Mouse (Mus musculus) kidney, embryonic 14.5 days (tissue): ENCODE data around the gene Pdzd2. TPM values are rescaled to one million over a fixed set of nuclear protein-coding genes. Genes with fewer than 3 reads are reported as not detected.
A peak's percentile ranks its signal among the peaks of the same experiment; 100 is the strongest.

Experiments used
- ATAC-seq: fragments of 200-750 bp; cut with Nextera tagmentation; 2 replicates; pipeline ENCODE4 v1.8.0; 2017; ENCODE audit warnings: moderate number of reproducible peaks, mild to moderate bottlenecking, moderate TSS enrichment, moderate library complexity; ENCODE audit not compliant: low FRiP score, low TSS enrichment
- H3K27ac ChIP-seq: fragments of 300-500 bp; sonication (generic); 2 replicates; pipeline ENCODE4 v1.5.1; 2014; ENCODE audit warnings: low read depth, mild to moderate bottlenecking, low read length, moderate library complexity, mixed read lengths
- H3K27me3 ChIP-seq: fragments of 300-500 bp; sonication (generic); 2 replicates; pipeline ENCODE4 v1.6.1; 2014; ENCODE audit warnings: mild to moderate bottlenecking, low read length; ENCODE audit not compliant: control insufficient read depth, insufficient read depth
- H3K36me3 ChIP-seq: fragments of 300-500 bp; sonication (generic); 2 replicates; pipeline ENCODE4 v1.6.1; 2014; ENCODE audit warnings: low read length, mixed read lengths; ENCODE audit not compliant: control insufficient read depth, insufficient read depth
- H3K4me1 ChIP-seq: fragments of 300-500 bp; sonication (generic); 2 replicates; pipeline ENCODE4 v1.6.1; 2014; ENCODE audit warnings: low read length, mixed read lengths; ENCODE audit not compliant: control insufficient read depth, insufficient read depth
- H3K4me2 ChIP-seq: fragments of 300-500 bp; sonication (generic); replicated peaks from 2 replicates; pipeline ENCODE4 v1.6.1; 2014; ENCODE audit warnings: low read depth, mild to moderate bottlenecking, low read length
- H3K4me3 ChIP-seq: fragments of 300-500 bp; sonication (generic); 2 replicates; pipeline ENCODE4 v1.5.1; 2014; ENCODE audit warnings: mild to moderate bottlenecking, low read length
- H3K9ac ChIP-seq: fragments of 300-500 bp; sonication (generic); 2 replicates; pipeline ENCODE4 v1.6.1; 2014; ENCODE audit warnings: low read depth, mild to moderate bottlenecking, low read length, moderate library complexity
- H3K9me3 ChIP-seq: fragments of 300-500 bp; sonication (generic); 2 replicates; pipeline ENCODE4 v1.6.1; 2016; ENCODE audit warnings: low read length; ENCODE audit not compliant: control insufficient read depth
- WGBS: fragments of 180-500 bp; shearing (Covaris S2); extraction: QIAGEN DNeasy Blood & Tissue Kit; methylation state at CpG from one replicate; pipeline ENCODE4 v1.1.7; 2014; 5-methylcytosine and 5-hydroxymethylcytosine counted together
- polyA plus RNA-seq: library from polyadenylated mRNA; unstranded; fragments of >200 nt; fragmentation: Nextera tagmentation; extraction: Ambion mirVana; gene quantifications from 2 replicates; pipeline ENCODE4 v1.2.1, GENCODE M21; 2014

The Pdzd2 gene
- polyA plus RNA-seq, 1 experiment from 2014 or later = 43.7 TPM

DNA sequence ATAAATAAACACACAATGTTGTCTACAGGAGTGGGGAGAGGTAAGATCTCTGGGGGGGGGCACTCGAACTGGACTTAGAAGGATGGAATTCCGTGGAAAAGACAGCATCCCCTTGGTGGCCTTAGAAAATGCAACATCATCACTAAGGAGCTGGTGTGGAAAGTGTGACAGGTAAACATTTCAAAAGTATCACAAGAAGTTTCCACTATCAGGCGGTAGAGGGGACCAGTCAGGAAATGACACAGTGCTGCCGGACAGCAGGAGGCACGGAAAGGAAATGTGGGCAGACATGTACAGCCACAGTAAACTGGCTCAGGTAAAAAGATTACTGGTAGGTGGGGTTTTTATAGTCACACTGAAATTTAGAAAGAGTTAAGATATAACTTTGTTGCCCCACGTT, 160.5 kb downstream of the Pdzd2 start:
- WGBS = 78% methylated on average over 6 of the region's 6 CpGs
- no peaks in the 10 kb centered on the region for H3K36me3 ChIP-seq
- no peak overlapping the region for H3K27ac ChIP-seq
- peaks cover 7% of the 10 kb centered on the region; the same call in 1 of the 2 replicates for H3K4me1 ChIP-seq
- no peaks in the 10 kb centered on the region for H3K27me3 ChIP-seq
- no peak for ATAC-seq
- H3K4me2 ChIP-seq = no peak overlapping the region
- no peak overlapping the region for H3K4me3 ChIP-seq
- H3K9me3 ChIP-seq = no peaks in the 10 kb centered on the region
- H3K9ac ChIP-seq = no peak overlapping the region

DNA sequence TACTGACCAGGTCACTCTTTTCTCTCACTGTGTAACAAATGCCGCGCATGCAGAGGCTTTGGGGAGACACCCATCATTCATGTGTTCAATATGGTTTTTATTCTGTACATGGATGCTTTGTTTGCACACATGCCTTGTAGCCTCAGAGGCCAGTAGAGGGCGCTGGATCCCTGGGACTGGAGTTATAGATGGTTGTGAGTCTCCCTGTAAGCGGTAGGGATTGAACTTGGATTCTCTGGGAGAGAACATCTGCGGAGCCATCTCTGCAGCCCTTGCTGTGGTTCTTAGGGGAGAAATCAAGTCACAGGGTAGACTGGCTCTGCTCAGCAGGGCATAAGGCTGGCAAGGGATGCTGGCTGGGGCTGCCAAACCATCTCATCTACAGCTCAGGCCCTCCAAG, 161.4 kb downstream of the Pdzd2 start:
- H3K4me3 ChIP-seq = no peak overlapping the region
- no peaks in the 10 kb centered on the region for H3K27me3 ChIP-seq
- no peaks in the 10 kb centered on the region for H3K9me3 ChIP-seq
- no peaks in the 10 kb centered on the region for H3K36me3 ChIP-seq
- no peak for ATAC-seq
- H3K4me2 ChIP-seq = no peak overlapping the region
- WGBS = 59% methylated on average over 5 of the region's 5 CpGs
- no peak overlapping the region for H3K9ac ChIP-seq
- H3K4me1 ChIP-seq = peaks cover 8% of the 10 kb centered on the region; the same call in 1 of the 2 replicates
- H3K27ac ChIP-seq = no peak overlapping the region

DNA sequence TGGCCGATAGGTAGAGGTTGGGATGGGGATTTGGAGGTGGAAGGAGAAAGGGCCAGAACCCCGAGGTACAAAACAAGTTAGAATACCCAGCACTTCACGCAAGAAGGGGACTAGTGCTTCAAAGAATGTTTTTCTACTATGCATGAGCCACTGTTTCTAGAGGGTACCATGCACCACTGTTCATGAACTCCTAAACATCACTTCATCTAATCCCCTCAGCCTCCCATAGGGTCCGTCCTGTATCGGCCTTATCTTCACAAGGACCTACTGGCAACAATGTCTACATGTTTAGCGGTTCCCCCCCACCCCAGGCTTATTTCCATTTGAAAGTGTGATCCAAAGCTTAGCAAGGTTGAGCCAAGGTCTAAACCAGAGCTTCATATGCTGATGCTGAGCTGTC, 162.0 kb downstream of the Pdzd2 start:
- Histone ChIP-seq H3K9me3 (no peaks in the 10 kb centered on the region), H3K36me3 (no peaks in the 10 kb centered on the region), H3K9ac (no peak overlapping the region; the same call in 1 of the 2 replicates), H3K4me2 (no peak overlapping the region), H3K27me3 (no peaks in the 10 kb centered on the region), H3K4me3 (no peak overlapping the region), H3K4me1 (peaks cover 14% of the 10 kb centered on the region; the same call in 1 of the 2 replicates), H3K27ac (no peak overlapping the region)
- ATAC-seq = peak; percentile 9; the same call in 1 of the 2 replicates
- 75% methylated on average over 6 of the region's 6 CpGs for WGBS

DNA sequence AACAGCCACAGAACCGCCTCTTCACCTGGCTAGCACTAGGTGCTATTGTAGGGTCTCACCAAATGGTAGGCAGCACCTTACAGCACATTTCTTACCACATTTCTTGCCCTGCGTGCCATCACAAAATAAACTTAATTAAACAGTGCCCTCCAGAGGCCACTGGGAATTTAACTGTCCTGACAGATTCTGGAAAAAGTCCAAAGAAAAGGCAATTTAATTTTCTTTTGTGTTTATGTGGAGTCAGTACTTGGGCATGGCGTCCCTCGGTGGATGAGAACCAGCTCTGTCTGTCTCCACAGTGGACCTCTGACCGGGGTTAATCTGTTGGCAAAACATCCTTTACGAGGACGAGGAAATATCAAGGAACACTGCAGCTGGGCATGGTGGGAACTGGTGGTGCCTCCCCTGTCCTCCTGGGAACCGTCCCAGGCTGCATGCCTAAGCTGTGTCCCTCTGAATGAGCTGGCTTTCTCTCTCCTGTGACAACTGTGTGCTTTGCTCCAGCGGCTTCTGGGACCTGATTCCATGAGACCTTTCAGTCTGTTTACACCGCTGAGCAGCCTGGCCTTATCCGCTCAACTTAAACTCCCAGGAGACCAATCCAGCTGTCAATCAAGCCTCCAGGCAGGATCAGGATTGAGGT, 162.5 kb downstream of the Pdzd2 start:
- Histone ChIP-seq H3K27me3 (no peaks in the 10 kb centered on the region), H3K9ac (peak overlapping the region; percentile 12; the same call in 1 of the 2 replicates), H3K4me2 (peak overlapping the region; percentile 26), H3K36me3 (no peaks in the 10 kb centered on the region), H3K9me3 (no peaks in the 10 kb centered on the region), H3K27ac (no peak overlapping the region), H3K4me3 (no peak overlapping the region), H3K4me1 (peaks cover 15% of the 10 kb centered on the region; the same call in 1 of the 2 replicates)
- WGBS = 21% methylated on average over 11 of the region's 11 CpGs
- peak; percentile 63 for ATAC-seq

DNA sequence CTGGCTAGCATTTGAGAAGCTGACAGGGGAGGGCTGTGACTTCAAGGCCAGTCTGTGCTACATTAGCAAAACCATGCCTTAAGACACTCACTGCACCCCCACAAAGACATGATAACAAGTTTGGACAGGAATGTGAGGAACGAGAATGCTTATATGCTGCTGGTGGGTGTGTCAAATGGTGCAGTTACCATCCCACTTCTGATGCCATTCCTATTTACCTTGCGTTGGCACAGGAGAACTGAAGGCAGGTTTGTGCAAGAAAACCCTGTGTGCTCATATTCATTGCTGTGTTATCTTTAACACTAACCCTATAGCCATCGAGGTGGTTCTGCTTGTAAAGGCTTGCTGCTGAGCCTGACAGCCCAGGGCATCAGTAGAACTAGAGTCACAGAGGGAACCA, 166.1 kb downstream of the Pdzd2 start:
- no peaks in the 10 kb centered on the region for H3K36me3 ChIP-seq
- no peak overlapping the region for H3K27ac ChIP-seq
- H3K27me3 ChIP-seq = no peaks in the 10 kb centered on the region
- no peak for ATAC-seq
- H3K4me3 ChIP-seq = no peak overlapping the region
- peaks cover 15% of the 10 kb centered on the region; the same call in 1 of the 2 replicates for H3K4me1 ChIP-seq
- H3K9me3 ChIP-seq = no peaks in the 10 kb centered on the region
- no peak overlapping the region for H3K9ac ChIP-seq
- H3K4me2 ChIP-seq = no peak overlapping the region
- WGBS = 81% methylated on average over 3 of the region's 3 CpGs

DNA sequence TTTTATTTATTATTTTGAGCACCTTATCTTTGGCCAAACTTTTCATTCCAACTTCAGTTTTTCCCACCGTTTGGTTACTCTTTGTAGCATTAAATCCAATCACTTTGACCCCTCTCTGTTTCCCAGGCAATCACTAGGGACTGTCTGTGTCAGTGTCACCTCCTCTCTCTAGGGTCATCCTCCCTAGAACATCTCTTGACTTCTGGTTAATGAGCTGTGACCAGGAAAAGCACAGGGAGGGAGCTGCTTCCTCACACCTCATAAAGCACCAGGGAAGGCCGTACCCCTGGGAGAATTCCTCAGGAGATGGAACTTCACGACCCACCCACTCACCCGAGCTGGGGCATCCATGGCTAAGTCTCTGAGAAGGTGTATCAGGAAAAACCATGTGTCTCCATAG, 168.6 kb downstream of the Pdzd2 start:
- H3K9me3 ChIP-seq = no peaks in the 10 kb centered on the region
- peaks cover 8% of the 10 kb centered on the region; the same call in 1 of the 2 replicates for H3K4me1 ChIP-seq
- H3K9ac ChIP-seq = no peak overlapping the region
- no peak overlapping the region for H3K4me2 ChIP-seq
- WGBS = 19% methylated on average over 4 of the region's 4 CpGs
- H3K27ac ChIP-seq = no peak overlapping the region
- H3K36me3 ChIP-seq = no peaks in the 10 kb centered on the region
- H3K4me3 ChIP-seq = no peak overlapping the region
- H3K27me3 ChIP-seq = no peaks in the 10 kb centered on the region
- ATAC-seq = peak; percentile 94

DNA sequence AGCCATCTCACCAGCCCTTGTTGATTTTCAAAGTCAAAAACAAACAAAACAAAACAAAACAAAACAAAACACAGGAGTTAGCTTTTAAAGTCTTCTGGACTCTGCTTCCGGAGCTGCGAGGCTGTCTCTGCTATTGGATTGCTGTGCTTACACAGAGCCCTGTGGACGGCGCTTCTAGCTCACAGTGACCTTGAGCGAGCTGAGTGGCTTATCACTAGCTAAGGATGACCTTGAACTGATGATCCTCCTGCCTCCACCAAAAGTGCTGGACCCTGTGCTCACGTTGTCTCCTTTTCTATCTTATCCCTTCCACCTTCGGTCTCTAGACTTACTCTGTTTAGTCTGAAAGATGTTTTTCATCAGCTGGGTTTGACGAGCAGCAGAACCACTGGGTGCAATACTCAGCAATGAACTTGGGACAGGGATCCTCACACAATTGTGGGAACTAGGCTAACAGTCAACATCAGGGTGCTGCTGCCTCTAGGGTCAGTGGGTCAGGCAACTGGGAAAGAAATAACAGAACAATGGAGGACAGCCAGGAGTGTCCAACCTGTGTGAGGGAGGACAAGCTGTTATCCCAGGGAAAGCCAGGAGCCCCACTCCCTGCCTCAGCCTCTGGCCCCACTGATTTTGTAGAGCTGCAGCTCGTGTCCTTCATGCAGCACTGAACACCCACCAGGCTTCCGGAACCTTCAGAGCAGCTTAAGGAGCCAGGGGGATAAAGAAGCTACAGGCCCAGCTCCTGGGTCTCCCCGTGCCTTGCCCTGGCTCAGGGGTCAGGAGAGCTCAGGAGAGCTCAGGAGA, 172.9 kb downstream of the Pdzd2 start:
- Histone ChIP-seq H3K9ac (no peak overlapping the region), H3K4me2 (no peak overlapping the region), H3K9me3 (no peaks in the 10 kb centered on the region), H3K27me3 (no peaks in the 10 kb centered on the region), H3K4me3 (no peak overlapping the region), H3K4me1 (0 out of 2 replicates have a peak, but pooled peaks cover 3% of the 10 kb centered on the region), H3K36me3 (no peaks in the 10 kb centered on the region), H3K27ac (no peak overlapping the region)
- 73% methylated on average over 11 of the region's 11 CpGs for whole genome bisulfite sequencing
- no peak for ATAC-seq

- Histone ChIP-seq H3K9ac (no peak overlapping the region), H3K36me3 (no peaks in the 10 kb centered on the region), H3K9me3 (no peaks in the 10 kb centered on the region), H3K27ac (no peak overlapping the region), H3K4me3 (no peak overlapping the region), H3K4me2 (no peak overlapping the region), H3K27me3 (no peaks in the 10 kb centered on the region), H3K4me1 (peaks cover 14% of the 10 kb centered on the region)
- no peak for ATAC-seq
- WGBS = 44% methylated on average over 8 of the region's 8 CpGs
These were observed 174.4 kb downstream of the Pdzd2 start for GRCm38 (mm10) chr15:12565281-12565680.

DNA sequence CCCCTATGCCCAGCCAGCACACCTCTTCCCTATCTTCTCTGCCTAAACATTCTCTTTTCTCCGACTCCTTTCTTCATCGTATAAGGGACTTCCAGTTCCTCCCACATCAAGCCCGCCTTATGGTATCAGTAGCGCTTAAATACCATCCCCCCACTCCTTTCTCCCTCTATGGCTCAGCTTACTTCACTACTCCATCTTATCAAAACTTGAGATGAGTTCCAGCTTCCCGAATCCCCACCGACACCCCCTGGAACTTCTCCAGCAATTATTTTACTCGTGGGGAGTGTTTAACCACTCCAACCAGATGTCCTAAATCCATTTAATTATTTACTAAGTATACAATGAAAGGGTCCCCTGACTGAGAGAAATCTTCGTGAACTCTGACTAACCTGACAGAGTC, 179.2 kb downstream of the Pdzd2 start:
- 22% methylated on average over 8 of the region's 8 CpGs for WGBS
- Histone ChIP-seq H3K9ac (no peak overlapping the region), H3K4me3 (no peak overlapping the region), H3K9me3 (no peaks in the 10 kb centered on the region), H3K4me1 (peaks cover 30% of the 10 kb centered on the region), H3K27ac (0 out of 2 replicates have a peak overlapping the region, but pooled peaks have one; percentile 26), H3K36me3 (no peaks in the 10 kb centered on the region), H3K27me3 (no peaks in the 10 kb centered on the region), H3K4me2 (no peak overlapping the region; the same call in 1 of the 2 replicates)
- peak; percentile 15; the same call in 1 of the 2 replicates for ATAC-seq
